Mouse (Mus musculus) cerebellum, adult 2 months (tissue): ENCODE measurements around the gene Ankrd36.

ENCODE experiments used
- CTCF ChIP-seq: fragments of 200-500 bp; IDR thresholded peaks from 2 replicates; pipeline ENCODE4 v1.5.1; 2011; ENCODE audit warnings: low read depth, mild to moderate bottlenecking, control low read depth, low read length, moderate library complexity, borderline replicate concordance; ENCODE audit not compliant: insufficient read depth
- POLR2A ChIP-seq: fragments of 200-500 bp; IDR thresholded peaks from 2 replicates; pipeline ENCODE4 v1.6.1; 2011; ENCODE audit warnings: low read length, control low read depth, borderline replicate concordance; ENCODE audit not compliant: insufficient read depth

GRCm38 (mm10) chr11:5701821-5702220 is 132.3 kb downstream of the Ankrd36 start:
- no peak for TF ChIP-seq POLR2A
- no peak for TF ChIP-seq CTCF
